Comparison of ENCODE assay signal across 8 mouse cellular contexts in the genomic region with DNA sequence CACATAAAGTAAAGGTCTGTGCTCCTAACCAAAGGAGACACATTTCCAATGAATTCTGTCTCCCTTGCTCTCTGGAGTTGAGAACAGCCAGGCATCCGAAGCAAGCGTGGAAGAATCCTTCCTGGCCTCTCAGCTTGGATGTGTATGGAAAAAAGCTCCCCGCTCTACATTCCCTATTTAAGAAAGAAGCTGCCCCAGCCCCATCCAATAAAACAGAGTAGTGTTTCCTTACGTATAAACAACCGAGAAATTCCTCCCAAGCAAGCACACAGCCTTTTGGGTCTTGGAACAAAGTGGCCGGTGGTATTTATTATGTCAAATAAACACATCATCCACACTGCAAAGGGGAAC.
DNase-seq lines count a peak whose midpoint lies in the region; ATAC-seq lines count a peak whose summit lies in the region.

No protein-coding gene starts in this region.

- no peaks in the 10 kb centered on the region for H3K36me3 ChIP-seq in heart, embryonic 11.5 days (ENCODE audit: control insufficient read depth, insufficient read depth, low read length)
- H3K36me3 ChIP-seq in embryonic facial prominence, embryonic 11.5 days (replicated peaks; ENCODE audit: control insufficient read depth, insufficient read depth, low read depth, low read length) = no peaks in the 10 kb centered on the region
- H3K36me3 ChIP-seq in hindbrain, embryonic 13.5 days = no peaks in the 10 kb centered on the region
- no peaks in the 10 kb centered on the region for H3K36me3 ChIP-seq in macrophage (ENCODE audit: inconsistent target)

- H3K4me2 ChIP-seq in heart, embryonic 11.5 days = no peak overlapping the region
- no peak overlapping the region for H3K4me2 ChIP-seq in embryonic facial prominence, embryonic 11.5 days (ENCODE audit: low read depth, low read length)
- no peak overlapping the region for H3K4me2 ChIP-seq in hindbrain, embryonic 13.5 days

- H3K79me2 ChIP-seq in macrophage (ENCODE audit: inconsistent target) = no peaks in the 10 kb centered on the region

- no peaks in the 10 kb centered on the region for H3K9me3 ChIP-seq in heart, embryonic 11.5 days (replicated peaks; ENCODE audit: control insufficient read depth, low read length)
- no peaks in the 10 kb centered on the region for H3K9me3 ChIP-seq in embryonic facial prominence, embryonic 11.5 days (replicated peaks; ENCODE audit: control insufficient read depth, low read length)
- no peaks in the 10 kb centered on the region for H3K9me3 ChIP-seq in hindbrain, embryonic 13.5 days

- H3K27ac ChIP-seq in heart, embryonic 11.5 days (ENCODE audit: low read depth, low read length) = peak overlapping the region; percentile 76
- H3K27ac ChIP-seq in embryonic facial prominence, embryonic 11.5 days (replicated peaks; ENCODE audit: low read depth, low read length) = peak overlapping the region; percentile 78
- H3K27ac ChIP-seq in hindbrain, embryonic 13.5 days = peak overlapping the region; percentile 61
- H3K27ac ChIP-seq in macrophage = peak overlapping the region; percentile 40

- no peak overlapping the region for H3K9ac ChIP-seq in heart, embryonic 11.5 days (ENCODE audit: low read depth, low read length)
- H3K9ac ChIP-seq in embryonic facial prominence, embryonic 11.5 days (replicated peaks; ENCODE audit: low read length) = peak overlapping the region; percentile 32
- no peak overlapping the region for H3K9ac ChIP-seq in hindbrain, embryonic 13.5 days

- 49% methylated on average over 6 of the region's 6 CpGs for WGBS in heart, embryonic 11.5 days (ENCODE audit: insufficient replicate concordance)
- WGBS in embryonic facial prominence, embryonic 11.5 days = 27% methylated on average over 6 of the region's 6 CpGs
- 39% methylated on average over 6 of the region's 6 CpGs for WGBS in hindbrain, embryonic 13.5 days
- WGBS in macrophage (ENCODE audit: missing documents) = 87% methylated on average over 6 of the region's 6 CpGs

- H3K4me1 ChIP-seq in heart, embryonic 11.5 days (ENCODE audit: control insufficient read depth, insufficient read depth, low read length) = no peaks in the 10 kb centered on the region
- H3K4me1 ChIP-seq in embryonic facial prominence, embryonic 11.5 days (ENCODE audit: control insufficient read depth, insufficient read depth, low read length) = no peaks in the 10 kb centered on the region
- 0 out of 2 replicates have a peak, but pooled peaks cover 11% of the 10 kb centered on the region for H3K4me1 ChIP-seq in hindbrain, embryonic 13.5 days (replicated peaks)

- no peak overlapping the region for H3K4me3 ChIP-seq in heart, embryonic 11.5 days (ENCODE audit: low read depth, low read length)
- H3K4me3 ChIP-seq in embryonic facial prominence, embryonic 11.5 days (ENCODE audit: low read depth, low read length) = no peak overlapping the region
- no peak overlapping the region for H3K4me3 ChIP-seq in hindbrain, embryonic 13.5 days
- H3K4me3 ChIP-seq in macrophage (ENCODE audit: inconsistent target) = no peak overlapping the region

- ATAC-seq in heart, embryonic 11.5 days (replicated peaks; ENCODE audit: insufficient number of reproducible peaks, low FRiP score, low TSS enrichment) = no peak
- no peak for ATAC-seq in embryonic facial prominence, embryonic 11.5 days (replicated peaks; ENCODE audit: insufficient number of reproducible peaks, low FRiP score, low TSS enrichment, low read depth)
- ATAC-seq in hindbrain, embryonic 13.5 days (ENCODE audit: low FRiP score) = no peak

- DNase-seq in heart, postnatal 25 days (ENCODE audit: low spot score) = no peak
- DNase-seq in embryonic facial prominence, embryonic 11.5 days (ENCODE audit: low spot score) = peak; percentile 62
- no peak for DNase-seq in urinary bladder, adult 18-20 months (ENCODE audit: low spot score in 2 of 2)
- DNase-seq in frontal cortex, postnatal 36 days (ENCODE audit: low spot score in 2 of 2) = no peak
- DNase-seq in layer of hippocampus, postnatal 36 days = no peak

- intact Hi-C loops in heart, postnatal 25 days (cut with DNase I) = no loop called here

- no peaks in the 10 kb centered on the region for H3K27me3 ChIP-seq in heart, embryonic 11.5 days (ENCODE audit: control insufficient read depth, insufficient read depth, low read length)
- no peaks in the 10 kb centered on the region for H3K27me3 ChIP-seq in embryonic facial prominence, embryonic 11.5 days (ENCODE audit: control insufficient read depth, insufficient read depth, low read length)
- H3K27me3 ChIP-seq in hindbrain, embryonic 13.5 days = no peaks in the 10 kb centered on the region
